Mouse (Mus musculus) spleen, adult 2 months (tissue): ENCODE measurements around the gene Psmg4.

Source experiments
- CTCF ChIP-seq: fragments of 200-500 bp; IDR thresholded peaks from 2 replicates; pipeline ENCODE4 v1.5.1; 2011; ENCODE audit warnings: mild to moderate bottlenecking, inconsistent platforms; ENCODE audit not compliant: insufficient read depth, insufficient read length, insufficient replicate concordance; ENCODE audit errors: extremely low read depth
- POLR2A ChIP-seq: fragments of 200-500 bp; IDR thresholded peaks from 2 replicates; pipeline ENCODE4 v1.6.1; 2011; ENCODE audit warnings: low read depth, low read length, inconsistent platforms

GRCm38 (mm10) chr13:34113086-34113485 lies 49.7 kb upstream of the Psmg4 start:
- TF ChIP-seq POLR2A, result no peak
- no peak for TF ChIP-seq CTCF
